Mouse (Mus musculus) kidney, postnatal 0 days (tissue): ENCODE measurements around the gene Ddah1. TPM values are rescaled to one million over a fixed set of nuclear protein-coding genes. Genes with fewer than 3 reads are reported as not detected.
A peak's percentile ranks its signal among the peaks of the same experiment; 100 is the strongest.

Experiments
- ATAC-seq: fragments of 200-750 bp; cut with Nextera tagmentation; replicated peaks from 2 replicates; pipeline ENCODE4 v1.8.0; 2017; ENCODE audit warnings: low read depth, moderate number of reproducible peaks, moderate TSS enrichment, moderate library complexity; ENCODE audit not compliant: low FRiP score
- DNase-seq: peaks from one replicate; pipeline ENCODE4 v3.0.0-alpha.2; 2016; ENCODE audit warnings: low spot score
- H3K27ac ChIP-seq: fragments of 300-500 bp; sonication (generic); 2 replicates; pipeline ENCODE4 v1.5.1; 2014; ENCODE audit warnings: mild to moderate bottlenecking
- H3K27me3 ChIP-seq: fragments of 300-500 bp; sonication (generic); 2 replicates; pipeline ENCODE4 v1.6.1; 2014; ENCODE audit warnings: low read length, mixed read lengths; ENCODE audit not compliant: insufficient read depth
- H3K36me3 ChIP-seq: fragments of 300-500 bp; sonication (generic); 2 replicates; pipeline ENCODE4 v1.6.1; 2014; ENCODE audit warnings: low read length, mixed read lengths; ENCODE audit not compliant: insufficient read depth
- H3K4me1 ChIP-seq: fragments of 300-500 bp; sonication (generic); replicated peaks from 2 replicates; pipeline ENCODE4 v1.6.1; 2014; ENCODE audit warnings: antibody characterized with exemption, low read length, mixed read lengths; ENCODE audit not compliant: insufficient read depth
- H3K4me2 ChIP-seq: fragments of 300-500 bp; sonication (generic); 2 replicates; pipeline ENCODE4 v1.6.1; 2014; ENCODE audit warnings: mild to moderate bottlenecking, low read length, moderate library complexity, mixed read lengths
- H3K4me3 ChIP-seq: fragments of 300-500 bp; sonication (generic); replicated peaks from 2 replicates; pipeline ENCODE4 v1.5.1; 2014; ENCODE audit warnings: low read depth, low read length
- H3K9ac ChIP-seq: fragments of 300-500 bp; sonication (generic); 2 replicates; pipeline ENCODE4 v1.6.1; 2014; ENCODE audit warnings: low read depth, low read length
- H3K9me3 ChIP-seq: fragments of 300-500 bp; sonication (generic); replicated peaks from 2 replicates; pipeline ENCODE4 v1.6.1; 2016; ENCODE audit warnings: low read length, inconsistent platforms, mixed read lengths
- CTCF ChIP-seq: IDR thresholded peaks from 2 replicates; pipeline ENCODE4 v1.5.1; 2016; ENCODE audit warnings: antibody characterized with exemption, low read depth, mild to moderate bottlenecking, moderate library complexity
- WGBS: fragments of 180-500 bp; shearing (Covaris S2); extraction: QIAGEN DNeasy Blood & Tissue Kit; methylation state at CpG from one replicate; pipeline ENCODE4 v1.1.7; 2014; 5-methylcytosine and 5-hydroxymethylcytosine counted together
- polyA plus RNA-seq: library from polyadenylated mRNA; unstranded; fragments of >200 nt; fragmentation: Nextera tagmentation; extraction: Ambion mirVana; gene quantifications from 2 replicates; pipeline ENCODE4 v1.2.1, GENCODE M21; 2015

The Ddah1 gene
- polyA plus RNA-seq, 1 experiment from 2014 or later: 108 TPM

- WGBS: 41% methylated on average over 14 of the region's 14 CpGs
- peak overlapping the region; percentile 79 for H3K27ac ChIP-seq
- peaks cover 16% of the 10 kb centered on the region; the same call in 1 of the 2 replicates for H3K4me1 ChIP-seq
- peak; percentile 84 for ATAC-seq
- peak overlapping the region; percentile 16; the same call in 1 of the 2 replicates for H3K4me2 ChIP-seq
- H3K9ac ChIP-seq: no peak overlapping the region
- H3K27me3 ChIP-seq: no peaks in the 10 kb centered on the region
- TF ChIP-seq CTCF: no peak
- no peak for DNase-seq
- no peaks in the 10 kb centered on the region for H3K36me3 ChIP-seq
- H3K4me3 ChIP-seq: no peak overlapping the region
- H3K9me3 ChIP-seq: no peaks in the 10 kb centered on the region
Measured at GRCm38 (mm10) chr3:145780784-145781442, 22.4 kb downstream of the Ddah1 start.

- no peak for TF ChIP-seq CTCF
- no peak overlapping the region for H3K27ac ChIP-seq
- DNase-seq: peak; percentile 71
Measured at GRCm38 (mm10) chr3:145785244-145785643, 26.8 kb downstream of the Ddah1 start.

GRCm38 (mm10) chr3:145787303-145787702, 28.8 kb downstream of the Ddah1 start:
- TF ChIP-seq CTCF: no peak
- Histone ChIP-seq H3K4me2 (no peak overlapping the region), H3K4me3 (no peak overlapping the region), H3K9ac (no peak overlapping the region), H3K36me3 (no peaks in the 10 kb centered on the region), H3K27ac (no peak overlapping the region), H3K4me1 (peaks cover 6% of the 10 kb centered on the region; the same call in 1 of the 2 replicates), H3K9me3 (no peaks in the 10 kb centered on the region), H3K27me3 (no peaks in the 10 kb centered on the region)
- DNase-seq (no peak), ATAC-seq (no peak)
- 74% methylated on average over 9 of the region's 9 CpGs for WGBS

More at GRCm38 (mm10) chr3:145785244-145785643, 26.8 kb downstream of the Ddah1 start:
- Histone ChIP-seq H3K4me3 (no peak overlapping the region), H3K4me1 (peaks cover 6% of the 10 kb centered on the region; the same call in 1 of the 2 replicates), H3K9ac (no peak overlapping the region), H3K27me3 (no peaks in the 10 kb centered on the region), H3K9me3 (no peaks in the 10 kb centered on the region), H3K36me3 (no peaks in the 10 kb centered on the region), H3K4me2 (no peak overlapping the region)
- no peak for ATAC-seq
- 30% methylated on average over 7 of the region's 7 CpGs for WGBS

GRCm38 (mm10) chr3:145789114-145789513, 30.6 kb downstream of the Ddah1 start:
- no peak overlapping the region for H3K9ac ChIP-seq
- no peak overlapping the region for H3K4me2 ChIP-seq
- DNase-seq: no peak
- no peaks in the 10 kb centered on the region for H3K27me3 ChIP-seq
- peaks cover 7% of the 10 kb centered on the region; the same call in 1 of the 2 replicates for H3K4me1 ChIP-seq
- no peak for ATAC-seq
- H3K36me3 ChIP-seq: no peaks in the 10 kb centered on the region
- no peaks in the 10 kb centered on the region for H3K9me3 ChIP-seq
- WGBS: 87% methylated on average over 7 of the region's 7 CpGs
- no peak overlapping the region for H3K27ac ChIP-seq
- no peak overlapping the region for H3K4me3 ChIP-seq
- TF ChIP-seq CTCF: no peak

- ATAC-seq (peak; percentile 69), DNase-seq (peak; percentile 57)
- Histone ChIP-seq H3K9ac (no peak overlapping the region), H3K27ac (0 out of 2 replicates have a peak overlapping the region, but pooled peaks have one; percentile 19), H3K4me1 (peaks cover 6% of the 10 kb centered on the region; the same call in 1 of the 2 replicates), H3K9me3 (no peaks in the 10 kb centered on the region), H3K4me2 (no peak overlapping the region), H3K4me3 (no peak overlapping the region), H3K36me3 (no peaks in the 10 kb centered on the region), H3K27me3 (no peaks in the 10 kb centered on the region)
- 42% methylated on average over 3 of the region's 3 CpGs for WGBS
- no peak for TF ChIP-seq CTCF
Measured at GRCm38 (mm10) chr3:145790233-145790632, 31.8 kb downstream of the Ddah1 start.

- TF ChIP-seq CTCF: no peak
- H3K4me1 ChIP-seq: 0 out of 2 replicates have a peak, but pooled peaks cover 6% of the 10 kb centered on the region
- no peak overlapping the region for H3K4me3 ChIP-seq
- DNase-seq: no peak
- WGBS: 86% methylated on average over 4 of the region's 4 CpGs
- no peaks in the 10 kb centered on the region for H3K36me3 ChIP-seq
- no peaks in the 10 kb centered on the region for H3K27me3 ChIP-seq
- H3K9ac ChIP-seq: no peak overlapping the region
- no peak for ATAC-seq
- H3K27ac ChIP-seq: 0 out of 2 replicates have a peak overlapping the region, but pooled peaks have one; percentile 19
- H3K9me3 ChIP-seq: no peaks in the 10 kb centered on the region
- no peak overlapping the region for H3K4me2 ChIP-seq
Measured at GRCm38 (mm10) chr3:145790709-145791108, 32.2 kb downstream of the Ddah1 start.
